Mouse (Mus musculus) testis, adult 2 months (tissue): ENCODE data around the gene Gatad2b. TPM values are rescaled to one million over a fixed set of nuclear protein-coding genes. Genes with fewer than 3 reads are reported as not detected.

Experiments
- H3K27ac ChIP-seq: fragments of 200-500 bp; 2 replicates; pipeline ENCODE4 v1.5.1; 2012; ENCODE audit warnings: low read depth, low read length; ENCODE audit not compliant: control insufficient read depth, insufficient read depth
- H3K27me3 ChIP-seq: fragments of 200-500 bp; 2 replicates; pipeline ENCODE4 v1.6.1; 2012; ENCODE audit warnings: mild to moderate bottlenecking, low read length, moderate library complexity; ENCODE audit not compliant: control insufficient read depth, insufficient read depth
- H3K36me3 ChIP-seq: fragments of 200-500 bp; 2 replicates; pipeline ENCODE4 v1.6.1; 2012; ENCODE audit warnings: mild to moderate bottlenecking, low read length; ENCODE audit not compliant: control insufficient read depth, insufficient read depth
- H3K4me1 ChIP-seq: fragments of 200-500 bp; 2 replicates; pipeline ENCODE4 v1.6.1; 2012; ENCODE audit warnings: low read length; ENCODE audit not compliant: control insufficient read depth, insufficient read depth
- H3K4me3 ChIP-seq: fragments of 200-500 bp; 2 replicates; pipeline ENCODE4 v1.5.1; 2012; ENCODE audit warnings: low read depth, mild to moderate bottlenecking, low read length, moderate library complexity, mixed read lengths; ENCODE audit not compliant: control insufficient read depth
- CTCF ChIP-seq: fragments of 200-500 bp; IDR thresholded peaks from 2 replicates; pipeline ENCODE4 v1.5.1; 2012; ENCODE audit warnings: low read depth, mild to moderate bottlenecking, inconsistent platforms, low read length, moderate library complexity; ENCODE audit not compliant: control insufficient read depth, insufficient read depth, insufficient replicate concordance
- POLR2A ChIP-seq: fragments of 200-500 bp; IDR thresholded peaks from 2 replicates; pipeline ENCODE4 v1.6.1; 2012; ENCODE audit warnings: low read depth, mild to moderate bottlenecking, inconsistent platforms, low read length, moderate library complexity; ENCODE audit not compliant: control insufficient read depth
- polyA plus RNA-seq: library from polyadenylated mRNA; depleted of rRNA; stranded (reverse); fragments of >200 nt; gene quantifications from 2 replicates; pipeline ENCODE4 v1.2.3, GENCODE M21; 2012

Gene Gatad2b
- polyA plus RNA-seq, 1 experiment: 34.5 TPM

DNA sequence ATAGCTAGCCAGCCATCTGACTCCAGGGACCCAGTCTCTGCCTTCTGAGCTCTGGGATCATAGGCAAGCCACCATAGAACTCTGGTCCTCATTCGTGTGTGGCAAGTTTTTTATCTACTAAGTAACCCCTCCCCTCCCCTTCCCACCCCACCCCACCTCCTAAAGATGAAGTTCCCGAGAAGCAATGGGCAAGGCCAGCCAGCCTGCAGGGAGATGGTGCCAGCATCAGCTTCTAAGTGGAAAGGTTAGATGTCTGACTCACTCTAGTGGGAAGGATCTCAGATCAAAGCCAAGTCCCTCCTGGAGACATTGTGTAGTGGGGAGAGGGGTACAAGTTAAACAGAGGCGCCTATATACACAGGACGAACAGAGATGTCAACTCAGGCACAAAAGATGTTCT lies 98.0 kb downstream of the Gatad2b start:
- Histone ChIP-seq H3K4me3 (no peak overlapping the region), H3K27ac (no peak overlapping the region), H3K27me3 (no peaks in the 10 kb centered on the region), H3K4me1 (peaks cover 19% of the 10 kb centered on the region), H3K36me3 (no peaks in the 10 kb centered on the region)
- TF ChIP-seq POLR2A (no peak), CTCF (no peak)

DNA sequence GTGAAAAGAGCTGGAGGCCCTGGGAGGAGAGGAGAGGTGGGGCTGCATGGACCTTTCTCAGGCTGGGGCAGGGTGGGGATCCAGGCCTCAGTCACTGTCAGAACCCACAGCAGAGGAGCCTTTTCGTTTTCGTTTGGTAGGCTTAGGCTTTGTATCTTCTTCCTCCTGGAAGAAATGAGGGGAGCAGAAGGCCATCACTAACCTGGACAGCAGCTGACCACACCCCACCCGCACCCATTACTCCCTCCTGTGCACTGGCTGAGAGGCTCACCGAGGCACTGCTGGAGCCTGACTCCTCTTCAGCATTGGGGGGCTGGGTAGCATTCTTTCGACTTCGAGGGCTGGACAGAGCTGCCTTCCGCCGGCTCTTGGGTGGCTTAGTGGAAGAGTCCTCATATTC lies 99.0 kb downstream of the Gatad2b start:
- no peaks in the 10 kb centered on the region; the same call in 1 of the 2 replicates for H3K36me3 ChIP-seq
- no peaks in the 10 kb centered on the region for H3K27me3 ChIP-seq
- TF ChIP-seq POLR2A (no peak), CTCF (no peak)
- H3K4me3 ChIP-seq: no peak overlapping the region
- peaks cover 19% of the 10 kb centered on the region for H3K4me1 ChIP-seq
- H3K27ac ChIP-seq: no peak overlapping the region

DNA sequence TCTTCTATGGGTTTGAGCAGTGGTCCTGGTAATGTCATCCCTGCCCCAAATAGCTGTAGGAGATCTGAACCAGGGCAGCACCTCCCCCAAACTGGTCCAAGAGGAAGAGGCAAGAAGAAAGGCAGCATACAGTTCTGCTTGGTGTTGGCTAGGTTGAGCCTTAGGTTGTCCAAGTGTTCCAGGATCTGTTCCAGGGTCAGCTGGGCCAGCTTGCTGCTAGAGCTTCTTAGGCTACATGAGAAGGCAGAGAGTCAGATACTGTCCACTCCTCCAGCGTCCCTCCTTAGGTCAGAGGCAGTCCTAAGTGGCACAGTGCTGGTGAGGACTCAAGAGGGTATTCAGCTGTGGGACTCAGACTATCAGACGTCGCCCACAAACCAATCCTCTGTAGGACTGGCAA lies 99.7 kb downstream of the Gatad2b start:
- no peaks in the 10 kb centered on the region for H3K27me3 ChIP-seq
- TF ChIP-seq POLR2A (no peak), CTCF (no peak)
- H3K36me3 ChIP-seq: no peaks in the 10 kb centered on the region; the same call in 1 of the 2 replicates
- H3K4me3 ChIP-seq: no peak overlapping the region
- H3K4me1 ChIP-seq: peaks cover 14% of the 10 kb centered on the region
- H3K27ac ChIP-seq: no peak overlapping the region

DNA sequence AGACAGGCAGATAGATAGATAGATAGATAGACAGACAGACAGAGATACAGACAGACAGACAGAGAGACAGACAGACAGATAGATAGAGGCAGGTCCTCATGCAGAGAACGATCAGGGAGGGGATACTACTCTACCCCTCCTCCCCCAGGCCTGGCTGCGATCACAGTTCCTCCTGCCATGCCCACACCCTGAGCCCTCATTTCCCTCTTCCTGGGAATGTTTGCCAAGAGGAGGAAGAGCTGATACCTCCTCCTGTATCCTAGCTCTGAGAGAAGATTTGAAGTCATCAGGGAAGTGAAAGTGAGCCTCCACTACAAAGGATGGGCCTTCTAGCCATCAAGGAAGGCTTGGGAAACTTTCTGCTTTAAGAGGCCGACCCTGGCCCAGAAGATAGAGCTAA lies 102.7 kb downstream of the Gatad2b start:
- Histone ChIP-seq H3K27ac (no peak overlapping the region), H3K4me1 (no peaks in the 10 kb centered on the region), H3K27me3 (no peaks in the 10 kb centered on the region), H3K36me3 (no peaks in the 10 kb centered on the region; the same call in none of the 2 replicates), H3K4me3 (no peak overlapping the region)
- no peak for TF ChIP-seq POLR2A
- no peak for TF ChIP-seq CTCF

DNA sequence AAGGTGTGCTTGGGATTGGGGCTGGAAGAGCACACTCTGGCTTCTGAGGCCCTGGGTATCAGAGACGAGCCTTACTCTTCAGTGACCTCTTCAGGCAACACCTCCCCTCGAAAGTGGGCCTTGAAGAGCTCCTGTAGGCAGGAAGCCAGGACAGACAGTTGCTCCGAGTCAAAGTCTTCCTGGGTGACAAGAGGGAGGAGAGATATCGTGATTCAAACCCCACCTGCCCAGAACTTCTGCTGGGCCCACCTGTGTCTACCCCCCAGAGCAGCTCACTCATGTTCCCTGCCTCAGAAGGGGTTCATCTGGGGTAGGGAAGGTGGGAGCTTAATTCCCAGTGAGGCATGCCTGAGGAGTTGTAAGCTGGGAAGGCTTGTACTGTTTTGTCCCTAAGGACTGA lies 108.0 kb downstream of the Gatad2b start:
- H3K36me3 ChIP-seq: peaks cover 2% of the 10 kb centered on the region
- no peaks in the 10 kb centered on the region for H3K27me3 ChIP-seq
- H3K4me1 ChIP-seq: no peaks in the 10 kb centered on the region
- H3K4me3 ChIP-seq: no peak overlapping the region
- TF ChIP-seq CTCF (no peak), POLR2A (no peak)
- no peak overlapping the region for H3K27ac ChIP-seq

DNA sequence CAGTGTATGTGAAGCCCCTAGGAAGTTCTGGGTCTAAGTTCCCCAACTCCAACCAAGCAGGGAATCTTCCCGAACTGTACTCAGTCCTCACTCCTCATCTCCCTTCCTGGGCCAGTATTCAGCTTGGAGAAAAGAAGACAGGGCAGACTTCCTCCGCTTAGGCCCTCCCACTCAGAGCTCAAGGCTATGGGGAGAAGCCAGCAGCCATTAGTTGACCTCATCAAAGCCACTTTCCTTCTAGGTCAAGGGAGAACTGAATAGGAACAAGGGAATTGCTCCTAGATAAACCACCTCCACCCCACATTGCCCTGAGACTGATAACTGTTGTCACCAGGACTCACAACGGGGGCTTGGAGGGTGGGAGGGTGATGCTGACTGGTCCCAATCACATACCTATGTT lies 111.1 kb downstream of the Gatad2b start:
- Histone ChIP-seq H3K36me3 (peaks cover 2% of the 10 kb centered on the region), H3K4me3 (no peak overlapping the region), H3K27ac (no peak overlapping the region), H3K27me3 (no peaks in the 10 kb centered on the region), H3K4me1 (no peaks in the 10 kb centered on the region)
- TF ChIP-seq CTCF: no peak
- no peak for TF ChIP-seq POLR2A

DNA sequence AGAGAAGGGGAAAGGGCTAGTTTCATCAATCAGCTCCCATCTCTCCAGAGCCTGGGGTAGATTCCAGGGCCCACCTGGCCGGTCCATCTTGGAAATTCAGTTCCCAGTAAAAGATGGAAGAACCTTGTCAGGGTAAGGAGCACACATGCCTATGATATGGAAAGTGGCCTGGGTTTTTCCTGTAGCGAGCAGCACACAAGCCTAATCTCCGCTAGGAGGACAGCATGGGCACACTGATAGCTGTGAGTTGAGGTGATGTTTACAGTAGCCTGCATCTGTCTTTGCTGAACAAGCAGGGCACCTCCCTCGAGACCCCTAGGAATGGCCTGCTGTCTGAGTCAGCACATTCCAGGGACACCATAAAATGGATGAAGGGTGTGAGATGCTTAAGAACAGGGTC lies 111.6 kb downstream of the Gatad2b start:
- TF ChIP-seq POLR2A (no peak), CTCF (no peak)
- H3K27ac ChIP-seq: no peak overlapping the region
- no peaks in the 10 kb centered on the region for H3K27me3 ChIP-seq
- peaks cover 2% of the 10 kb centered on the region for H3K36me3 ChIP-seq
- no peak overlapping the region for H3K4me3 ChIP-seq
- no peaks in the 10 kb centered on the region for H3K4me1 ChIP-seq

DNA sequence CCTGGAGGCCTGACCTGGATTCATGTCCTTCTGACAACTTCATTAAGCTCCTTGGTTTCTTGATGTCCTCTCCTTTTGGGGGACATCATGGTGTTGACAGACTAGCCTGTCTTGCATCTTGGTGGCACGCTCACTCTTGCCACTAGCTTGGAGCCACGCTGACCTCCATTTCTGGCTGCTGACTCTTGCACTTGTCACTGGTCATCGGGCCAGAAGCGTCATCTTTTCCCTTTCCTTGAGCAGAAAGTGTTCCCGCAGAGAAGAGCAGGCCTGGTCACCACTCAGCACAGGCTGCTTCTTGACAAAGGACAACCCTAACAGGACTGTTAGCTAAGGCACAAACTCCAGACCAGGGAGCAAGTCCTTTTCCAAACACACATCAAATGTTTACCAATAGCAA lies 113.4 kb downstream of the Gatad2b start:
- peaks cover 4% of the 10 kb centered on the region for H3K36me3 ChIP-seq
- no peak overlapping the region for H3K4me3 ChIP-seq
- no peaks in the 10 kb centered on the region for H3K4me1 ChIP-seq
- no peaks in the 10 kb centered on the region for H3K27me3 ChIP-seq
- no peak for TF ChIP-seq POLR2A
- TF ChIP-seq CTCF: no peak
- H3K27ac ChIP-seq: no peak overlapping the region
